Mouse (Mus musculus) heart, postnatal 0 days (tissue): Measurements from ENCODE around the gene Tmem208. TPM values are rescaled to one million over a fixed set of nuclear protein-coding genes. Genes with fewer than 3 reads are reported as not detected.
A peak's percentile ranks its signal among the peaks of the same experiment; 100 is the strongest.

ENCODE experiments used
- ATAC-seq: fragments of 200-750 bp; cut with Nextera tagmentation; 2 replicates; pipeline ENCODE4 v1.8.0; 2017; ENCODE audit warnings: low read depth, moderate number of reproducible peaks, moderate library complexity; ENCODE audit not compliant: insufficient read depth
- DNase-seq: peaks from one replicate; pipeline ENCODE4 v3.0.0-alpha.2; 2016; ENCODE audit warnings: low spot score
- H3K27ac ChIP-seq: fragments of 300-500 bp; sonication (generic); 2 replicates; pipeline ENCODE4 v1.5.1; 2014; ENCODE audit warnings: low read depth, mild to moderate bottlenecking
- H3K27me3 ChIP-seq: fragments of 300-500 bp; sonication (generic); 2 replicates; pipeline ENCODE4 v1.6.1; 2014; ENCODE audit warnings: low read length, mixed read lengths; ENCODE audit not compliant: control insufficient read depth, insufficient read depth
- H3K36me3 ChIP-seq: fragments of 300-500 bp; sonication (generic); replicated peaks from 2 replicates; pipeline ENCODE4 v1.6.1; 2014; ENCODE audit warnings: low read length, mixed read lengths; ENCODE audit not compliant: control insufficient read depth, insufficient read depth
- H3K4me1 ChIP-seq: fragments of 300-500 bp; sonication (generic); 2 replicates; pipeline ENCODE4 v1.6.1; 2014; ENCODE audit warnings: antibody characterized with exemption; ENCODE audit not compliant: control insufficient read depth, insufficient read depth
- H3K4me2 ChIP-seq: fragments of 300-500 bp; sonication (generic); 2 replicates; pipeline ENCODE4 v1.6.1; 2014; ENCODE audit warnings: low read depth, mild to moderate bottlenecking, low read length, moderate library complexity
- H3K4me3 ChIP-seq: fragments of 300-500 bp; sonication (generic); 2 replicates; pipeline ENCODE4 v1.5.1; 2014; ENCODE audit warnings: low read depth, low read length
- H3K9ac ChIP-seq: fragments of 300-500 bp; sonication (generic); replicated peaks from 2 replicates; pipeline ENCODE4 v1.6.1; 2014; ENCODE audit warnings: low read depth, low read length, mixed read lengths
- H3K9me3 ChIP-seq: fragments of 300-500 bp; sonication (generic); replicated peaks from 2 replicates; pipeline ENCODE4 v1.6.1; 2016; ENCODE audit warnings: low read length; ENCODE audit not compliant: control insufficient read depth
- CTCF ChIP-seq: IDR thresholded peaks from 2 replicates; pipeline ENCODE4 v1.5.1; 2016; ENCODE audit warnings: antibody characterized with exemption, control low read depth, low read depth
- EP300 ChIP-seq: IDR thresholded peaks from 2 replicates; pipeline ENCODE4 v1.6.1; 2016; ENCODE audit warnings: antibody characterized with exemption, low read depth
- whole genome bisulfite sequencing: fragments of 180-500 bp; shearing (Covaris S2); extraction: QIAGEN DNeasy Blood & Tissue Kit; methylation state at CpG from one replicate; pipeline ENCODE4 v1.1.7; 2014; 5-methylcytosine and 5-hydroxymethylcytosine counted together
- polyA plus RNA-seq: library from polyadenylated mRNA; unstranded; fragments of >200 nt; fragmentation: Nextera tagmentation; extraction: Ambion mirVana; gene quantifications from 2 replicates; pipeline ENCODE4 v1.2.1, GENCODE M21; 2015
- total RNA-seq: library from RNA; depleted of rRNA; stranded (reverse); fragments of >200 nt; gene quantifications from 2 replicates; pipeline ENCODE4 v1.2.3, GENCODE M21; 2014; ENCODE audit warnings: low replicate concordance

Tmem208 gene
- total and polyA plus RNA-seq, 2 experiments from 2014 or later: 66.2 to 81.0 TPM

- H3K27ac ChIP-seq: no peak overlapping the region
- DNase-seq: no peak
- H3K9me3 ChIP-seq: no peaks in the 10 kb centered on the region
- H3K36me3 ChIP-seq: no peaks in the 10 kb centered on the region
- H3K4me2 ChIP-seq: no peak overlapping the region
- ATAC-seq: no peak
- peaks cover 11% of the 10 kb centered on the region for H3K4me1 ChIP-seq
- TF ChIP-seq EP300 (no peak), CTCF (no peak)
- H3K4me3 ChIP-seq: no peak overlapping the region
- no peak overlapping the region for H3K9ac ChIP-seq
- H3K27me3 ChIP-seq: 0 out of 2 replicates have a peak, but pooled peaks cover 2% of the 10 kb centered on the region
- 46% methylated on average over 12 of the region's 12 CpGs for WGBS
Observed at GRCm38 (mm10) chr8:105285514-105285913, 40.6 kb upstream of the Tmem208 start.

GRCm38 (mm10) chr8:105286907-105287306 is 39.2 kb upstream of the Tmem208 start:
- 87% methylated on average over 4 of the region's 4 CpGs for WGBS
- Histone ChIP-seq H3K4me1 (peaks cover 12% of the 10 kb centered on the region), H3K4me2 (no peak overlapping the region), H3K9ac (no peak overlapping the region), H3K27ac (no peak overlapping the region), H3K9me3 (no peaks in the 10 kb centered on the region), H3K27me3 (0 out of 2 replicates have a peak, but pooled peaks cover 4% of the 10 kb centered on the region), H3K4me3 (no peak overlapping the region), H3K36me3 (no peaks in the 10 kb centered on the region)
- no peak for ATAC-seq
- TF ChIP-seq EP300 (no peak), CTCF (no peak)
- DNase-seq: no peak

GRCm38 (mm10) chr8:105288231-105288630 is 37.9 kb upstream of the Tmem208 start:
- no peaks in the 10 kb centered on the region for H3K36me3 ChIP-seq
- WGBS: 84% methylated on average over 5 of the region's 5 CpGs
- H3K27me3 ChIP-seq: 0 out of 2 replicates have a peak, but pooled peaks cover 4% of the 10 kb centered on the region
- H3K9me3 ChIP-seq: no peaks in the 10 kb centered on the region
- TF ChIP-seq EP300 (no peak), CTCF (peak; percentile 1)
- H3K4me3 ChIP-seq: no peak overlapping the region
- DNase-seq: no peak
- no peak overlapping the region for H3K27ac ChIP-seq
- ATAC-seq: no peak
- no peak overlapping the region for H3K4me2 ChIP-seq
- peaks cover 12% of the 10 kb centered on the region for H3K4me1 ChIP-seq
- no peak overlapping the region for H3K9ac ChIP-seq

GRCm38 (mm10) chr8:105288958-105289732 is 37.0 kb upstream of the Tmem208 start:
- peak overlapping the region; percentile 57 for H3K4me3 ChIP-seq
- H3K4me1 ChIP-seq: peaks cover 12% of the 10 kb centered on the region

GRCm38 (mm10) chr8:105289805-105290460 is 36.2 kb upstream of the Tmem208 start, which contains the start of gene 4931428F04Rik:
4931428F04Rik (minus strand) TSS chr8:105289864.
- no peak for DNase-seq
- TF ChIP-seq CTCF: peak; percentile 58
- no peak for TF ChIP-seq EP300
- Histone ChIP-seq H3K4me1 (peaks cover 12% of the 10 kb centered on the region), H3K9me3 (no peaks in the 10 kb centered on the region), H3K9ac (no peak within 1 kb of the TSS; the same call in 1 of the 2 replicates), H3K4me3 (peak within 1 kb of the TSS; percentile 57), H3K27me3 (0 out of 2 replicates have a peak, but pooled peaks cover 4% of the 10 kb centered on the region), H3K27ac (peak within 1 kb of the TSS; percentile 69), H3K36me3 (no peaks in the 10 kb centered on the region), H3K4me2 (peak within 1 kb of the TSS; percentile 81)
- 2% methylated on average over 42 of the region's 43 CpGs for WGBS
- peak; percentile 18; the same call in 1 of the 2 replicates for ATAC-seq

More at GRCm38 (mm10) chr8:105288958-105289732, 37.0 kb upstream of the Tmem208 start:
- DNase-seq (peak; percentile 97), ATAC-seq (peak; percentile 93)
- Histone ChIP-seq H3K27ac (peak overlapping the region; percentile 69), H3K4me2 (peak overlapping the region; percentile 81), H3K9ac (no peak overlapping the region; the same call in 1 of the 2 replicates), H3K9me3 (no peaks in the 10 kb centered on the region), H3K27me3 (0 out of 2 replicates have a peak, but pooled peaks cover 4% of the 10 kb centered on the region), H3K36me3 (no peaks in the 10 kb centered on the region)
- 1% methylated on average over 53 of the region's 53 CpGs for WGBS
- TF ChIP-seq CTCF: peak; percentile 33
- no peak for TF ChIP-seq EP300
